Mouse (Mus musculus): ENCODE measurements at regions not wholly inside any gene's neighbourhood (a gene's known extent, or its start where the extent isn't known, plus 50 kb on each side); places are given as distances from the start of the nearest gene placed in this dataset.

DNA sequence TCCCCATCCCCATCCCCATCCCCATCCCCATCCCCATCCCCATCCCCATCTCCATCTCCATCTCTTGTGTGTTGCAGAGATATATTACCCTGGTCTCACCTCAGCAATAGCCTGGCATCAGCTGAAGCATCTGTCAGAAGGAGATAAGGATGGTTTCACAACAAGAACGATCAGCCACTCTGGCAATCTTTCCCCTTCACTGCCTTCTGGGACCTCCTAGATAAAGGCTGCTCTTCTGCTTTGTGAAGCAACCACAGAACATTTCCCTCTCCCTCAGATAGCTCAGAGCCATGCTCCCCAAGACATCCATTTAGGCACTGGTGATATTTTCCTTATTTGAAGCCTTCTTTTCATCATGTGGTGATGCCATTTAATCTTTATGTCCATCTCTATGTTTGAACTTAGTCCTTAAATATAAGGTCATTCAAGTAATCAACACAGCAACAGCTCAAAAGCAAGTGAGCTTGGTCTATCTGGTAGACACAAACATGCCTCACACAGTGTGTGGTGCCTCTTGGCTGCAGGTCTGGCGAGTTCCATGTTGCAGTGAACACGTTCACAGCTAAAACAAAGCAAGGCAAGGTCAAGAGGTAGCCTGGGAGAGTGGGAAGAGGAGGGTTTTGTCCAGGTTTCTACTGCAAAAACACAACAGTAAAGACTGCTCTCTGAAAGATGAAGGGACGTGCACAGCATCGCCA is 321.7 kb upstream of the Runx1 start:
- ATAC-seq (ENCODE audit: poor library complexity, severe bottlenecking): peak; percentile 60

DNA sequence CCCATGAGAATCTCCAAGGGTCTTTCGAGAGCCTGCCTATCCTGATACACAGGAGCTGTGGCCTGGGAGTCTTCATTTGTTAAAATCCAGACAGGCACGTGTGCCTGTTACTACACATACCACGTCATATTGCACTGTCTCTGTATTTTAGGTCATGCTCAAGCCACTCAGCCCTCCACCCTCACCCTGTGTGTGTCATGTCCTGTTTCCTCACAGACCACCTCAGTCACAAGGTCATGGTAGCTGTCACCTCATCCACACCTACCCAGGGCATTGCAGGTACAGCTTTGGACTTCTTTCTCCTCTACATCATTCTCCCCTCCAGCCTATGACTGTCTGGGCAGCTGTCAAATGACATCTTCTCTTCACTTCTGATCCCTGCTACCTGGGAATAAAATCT is 320.9 kb upstream of the Runx1 start:
- ATAC-seq (ENCODE audit: poor library complexity, severe bottlenecking): peak; percentile 53

DNA sequence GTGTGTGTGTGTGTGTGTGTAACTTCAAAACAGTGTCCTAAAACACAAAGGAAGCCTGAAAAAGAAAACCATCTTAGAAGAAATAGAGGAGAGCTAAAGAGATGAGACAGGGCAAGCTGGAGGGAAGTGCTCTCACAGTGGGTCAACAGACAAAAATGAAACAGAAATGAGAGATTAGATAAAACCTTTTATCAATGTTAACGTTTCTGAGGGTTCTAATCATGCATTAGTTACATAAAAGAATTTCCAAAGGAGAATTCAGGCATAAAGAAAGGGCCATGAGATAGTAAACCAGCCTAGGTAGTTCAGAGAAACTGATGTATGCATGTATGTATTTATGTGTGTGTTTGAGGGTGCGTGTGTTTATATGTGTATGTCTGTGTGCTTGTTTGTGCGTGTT is 319.7 kb upstream of the Runx1 start:
- ATAC-seq (ENCODE audit: poor library complexity, severe bottlenecking): no peak

DNA sequence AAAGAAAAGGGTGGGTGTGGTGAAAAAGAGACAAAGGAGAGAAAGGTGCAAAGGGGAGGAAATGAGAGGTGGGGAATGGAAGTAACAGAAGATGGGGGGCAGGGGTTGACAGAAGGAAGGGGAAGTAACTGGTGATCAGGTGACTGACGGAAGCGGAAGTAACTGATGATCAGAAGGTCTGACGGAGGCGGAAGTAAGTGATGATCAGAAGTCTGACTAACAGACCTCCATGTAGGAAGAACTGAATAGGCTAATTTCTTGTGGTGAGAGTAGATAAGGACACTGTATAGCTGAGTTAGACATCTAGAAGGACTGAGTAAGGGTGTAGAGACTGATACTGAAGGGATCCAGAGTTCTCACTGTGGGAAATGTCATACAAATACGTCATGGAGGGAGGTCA is 318.1 kb upstream of the Runx1 start:
- peak; percentile 59 for ATAC-seq (ENCODE audit: poor library complexity, severe bottlenecking)

DNA sequence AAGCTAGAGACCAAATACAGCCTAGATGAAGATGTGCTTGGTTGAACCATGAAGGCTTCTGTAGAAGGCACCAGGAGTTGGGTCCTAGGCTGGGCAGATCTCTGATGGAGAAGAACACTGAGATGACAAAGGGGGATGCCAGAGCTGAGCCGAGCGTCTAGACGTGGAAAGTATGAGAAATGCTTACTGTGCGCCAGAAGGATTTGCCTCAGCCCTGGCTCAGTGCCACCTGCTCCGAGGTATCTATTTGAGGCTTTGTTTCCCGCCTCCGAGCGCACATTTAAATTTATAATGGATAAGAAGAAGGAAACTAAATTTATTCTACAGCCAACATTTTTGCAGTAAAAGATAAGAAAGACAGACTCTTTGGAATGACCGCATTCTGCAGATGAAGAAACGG is 317.2 kb upstream of the Runx1 start:
- ATAC-seq (ENCODE audit: poor library complexity, severe bottlenecking): no peak

DNA sequence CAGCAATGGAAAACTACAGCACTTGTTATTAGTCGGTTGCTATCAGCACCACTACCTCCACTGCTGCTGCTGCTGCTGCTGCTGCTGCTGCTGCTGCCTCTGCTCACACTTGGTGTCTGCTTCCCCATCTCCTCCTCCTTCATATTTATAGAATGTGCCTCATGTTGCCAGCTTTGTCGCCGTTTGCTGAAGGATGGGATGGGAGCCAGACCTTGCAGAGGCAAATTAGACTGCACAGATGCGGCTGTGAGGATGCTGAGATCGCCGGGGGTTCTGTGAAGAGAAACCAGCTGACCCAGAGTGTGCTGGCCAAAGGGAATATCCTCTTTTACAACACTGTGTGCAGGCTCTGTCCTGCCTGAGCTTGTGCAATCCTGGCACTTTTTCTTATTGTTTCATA is 316.0 kb upstream of the Runx1 start:
- ATAC-seq (ENCODE audit: poor library complexity, severe bottlenecking): no peak

DNA sequence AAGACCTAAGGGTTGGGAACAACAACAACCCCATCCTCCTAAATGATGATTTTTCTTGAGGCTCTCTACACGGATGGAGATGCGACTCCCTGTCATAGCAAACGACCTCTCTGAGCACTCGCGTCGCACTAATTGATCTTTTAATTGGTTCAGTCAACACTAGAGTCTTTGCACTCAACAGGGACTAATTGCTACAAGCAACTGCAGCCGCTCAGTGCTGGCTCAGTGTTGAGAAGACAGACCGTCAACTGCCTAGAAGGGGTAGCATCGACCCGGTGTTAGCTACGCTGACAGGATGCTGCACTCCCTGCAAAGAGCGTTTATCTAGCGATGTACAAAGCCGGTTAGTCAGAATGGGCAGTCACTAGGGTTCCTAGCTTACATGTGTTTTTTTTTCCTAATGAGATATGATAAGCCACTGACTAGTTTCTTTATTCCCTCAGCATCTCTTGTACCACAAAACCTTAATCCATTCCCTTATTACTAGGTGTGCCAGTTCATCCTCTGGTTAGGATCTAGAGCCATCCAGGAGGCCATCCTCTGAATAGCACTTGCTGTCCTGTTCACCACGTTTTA is 314.7 kb upstream of the Runx1 start:
- no peak for ATAC-seq (ENCODE audit: poor library complexity, severe bottlenecking)

DNA sequence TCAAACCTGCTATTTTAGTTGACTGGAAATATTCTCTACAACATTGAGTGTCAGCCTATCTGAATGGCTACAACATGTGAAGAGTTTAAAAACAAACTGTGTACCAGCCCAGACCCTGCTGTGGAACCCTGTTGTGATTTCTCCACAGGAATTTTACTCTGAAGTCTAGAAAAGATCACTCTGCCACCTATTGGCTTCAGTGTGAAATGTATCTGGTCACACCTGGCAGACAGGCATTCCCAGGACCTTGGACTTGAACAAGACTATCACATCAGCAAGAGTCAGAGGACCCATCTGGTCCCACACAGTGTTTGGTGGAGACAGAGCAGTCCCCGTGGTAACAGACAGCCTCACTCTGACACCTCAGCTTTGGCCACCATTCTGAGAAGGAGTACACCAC is 311.3 kb upstream of the Runx1 start:
- ATAC-seq (ENCODE audit: poor library complexity, severe bottlenecking): no peak

DNA sequence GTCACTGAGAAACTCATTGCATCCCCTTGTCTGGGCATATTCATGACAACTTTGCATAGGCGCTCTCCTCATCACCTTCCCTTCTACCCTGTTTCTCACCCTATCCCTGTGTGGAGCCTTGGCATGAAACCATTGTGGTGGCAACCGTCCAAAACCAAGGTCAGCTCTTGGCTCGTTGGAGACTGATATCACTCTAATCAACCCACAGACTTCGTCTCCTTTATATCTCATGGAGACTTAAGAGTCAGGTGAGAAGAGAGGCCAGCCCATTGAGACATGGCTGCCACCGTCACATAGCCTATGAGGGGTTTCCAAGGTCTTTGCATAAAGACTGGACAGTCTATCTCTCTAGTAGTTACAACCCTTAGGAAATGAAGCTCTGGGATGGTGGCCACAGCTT is 305.5 kb upstream of the Runx1 start:
- no peak for ATAC-seq (ENCODE audit: poor library complexity, severe bottlenecking)

DNA sequence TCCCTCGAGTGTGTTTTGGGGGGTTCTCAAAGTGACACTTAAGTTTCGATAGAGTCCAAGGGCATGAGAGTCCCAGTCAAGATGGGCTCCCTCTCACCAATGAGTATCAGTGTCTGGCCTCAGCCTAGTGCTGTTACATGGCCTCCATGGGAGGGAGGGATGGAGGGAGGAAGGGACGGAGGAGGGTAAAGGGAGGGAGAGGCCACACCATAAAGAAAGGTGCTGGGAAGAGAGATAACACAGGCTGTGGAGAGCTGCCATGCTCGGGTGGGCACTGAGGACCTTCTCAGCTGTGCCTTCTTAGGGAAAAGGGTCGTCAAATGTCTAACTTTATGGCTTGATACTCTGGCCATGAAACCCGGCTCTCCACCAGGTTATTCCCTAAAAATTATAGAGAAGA is 304.7 kb upstream of the Runx1 start:
- ATAC-seq (ENCODE audit: poor library complexity, severe bottlenecking): no peak

DNA sequence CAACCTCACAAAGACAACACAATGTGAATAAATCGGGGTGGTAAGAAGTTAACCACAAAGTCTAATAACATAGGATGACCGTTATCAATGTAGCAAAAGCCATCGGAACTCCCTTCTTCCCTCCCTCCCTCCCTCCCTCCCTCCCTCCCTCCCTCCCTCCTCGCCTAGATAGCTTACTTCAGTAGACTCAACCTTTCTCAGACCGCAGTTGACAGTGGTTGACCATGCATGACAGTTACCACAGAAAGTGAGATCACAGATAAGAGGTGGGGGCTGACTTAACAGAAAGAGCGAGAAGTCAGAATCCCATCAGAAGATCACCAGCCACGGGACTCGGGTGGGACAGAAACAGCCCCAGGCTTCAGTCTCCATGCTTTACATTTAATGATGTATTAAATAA is 297.8 kb upstream of the Runx1 start:
- ATAC-seq (ENCODE audit: poor library complexity, severe bottlenecking): peak; percentile 30

DNA sequence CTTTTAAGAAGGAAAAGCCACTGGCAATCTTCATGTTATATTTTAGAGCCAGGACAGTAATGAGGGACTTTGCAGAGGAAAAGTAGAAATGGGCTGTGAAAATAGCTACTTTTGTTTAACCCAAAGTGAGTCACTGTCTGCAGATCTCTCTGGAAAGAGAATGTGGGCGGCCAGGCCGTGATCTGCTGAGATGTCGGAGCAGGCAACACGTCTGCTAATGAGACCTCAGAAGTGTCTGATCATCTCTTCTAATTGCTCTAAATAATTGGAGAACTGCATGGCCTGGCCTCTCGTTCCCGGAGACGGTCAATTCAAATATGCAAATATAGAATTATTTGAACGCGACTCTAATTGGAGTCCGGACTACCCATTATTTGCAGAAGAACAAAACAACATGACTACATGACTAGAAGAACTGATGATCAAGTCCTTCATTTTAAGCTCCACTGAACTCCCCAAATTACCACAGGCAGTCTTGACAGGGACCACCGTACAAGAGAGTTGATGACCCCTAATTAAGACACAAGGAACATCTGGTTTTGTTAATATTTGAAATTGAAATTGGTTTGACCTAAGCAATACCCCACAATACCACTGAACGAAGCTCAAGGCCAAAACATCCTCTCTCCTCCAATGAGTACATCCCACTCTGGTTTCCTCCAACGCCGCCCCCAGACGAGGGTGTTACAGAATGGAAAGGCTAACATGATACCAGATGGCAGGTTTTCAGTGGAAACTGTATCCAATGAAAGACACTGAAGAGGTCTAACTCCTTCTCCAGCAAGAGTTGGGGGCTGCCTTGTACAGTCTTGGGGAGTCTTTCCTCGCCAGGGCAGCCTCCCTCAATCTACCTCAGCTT is 290.4 kb upstream of the Runx1 start:
- ATAC-seq (ENCODE audit: poor library complexity, severe bottlenecking): no peak

DNA sequence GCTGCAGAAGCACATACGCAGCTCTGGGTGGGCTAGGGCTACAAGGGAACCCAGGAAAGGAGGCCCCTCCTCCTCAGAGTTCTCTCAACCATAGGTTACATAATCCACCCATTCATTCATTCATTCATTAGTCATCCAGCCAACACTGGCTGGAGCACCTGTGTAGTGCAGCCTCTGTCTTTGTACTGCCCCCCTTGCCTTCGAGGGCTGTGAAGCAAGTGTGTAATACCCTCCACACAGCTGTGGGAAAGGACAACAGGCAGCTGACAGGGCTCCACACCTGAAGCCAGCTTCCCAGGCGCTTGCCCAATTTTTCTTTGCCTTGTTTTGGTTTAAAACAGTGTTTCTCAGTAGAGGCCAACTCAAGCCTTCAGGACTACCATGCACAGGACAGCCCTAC is 285.0 kb upstream of the Runx1 start:
- ATAC-seq (ENCODE audit: poor library complexity, severe bottlenecking): no peak

DNA sequence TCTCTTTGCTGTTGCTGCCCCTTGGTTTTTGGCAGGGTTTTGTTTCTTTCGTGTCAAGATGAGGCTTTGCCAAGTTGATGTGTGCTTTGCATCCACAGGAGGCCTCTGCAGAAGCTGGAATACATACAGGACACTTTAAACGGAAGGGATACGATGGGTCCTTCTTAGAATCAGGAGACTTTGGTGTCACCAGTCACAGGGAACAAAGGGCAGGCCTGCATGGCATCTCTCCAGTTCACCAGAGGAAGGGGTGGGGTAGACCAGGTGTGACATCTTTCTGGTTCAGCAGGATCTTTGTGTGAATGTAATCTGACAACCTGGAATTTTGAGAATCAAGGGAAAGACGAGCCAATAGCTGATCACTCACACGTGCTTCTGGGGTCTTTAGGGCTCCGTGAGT is 284.5 kb upstream of the Runx1 start:
- ATAC-seq (ENCODE audit: poor library complexity, severe bottlenecking): no peak

DNA sequence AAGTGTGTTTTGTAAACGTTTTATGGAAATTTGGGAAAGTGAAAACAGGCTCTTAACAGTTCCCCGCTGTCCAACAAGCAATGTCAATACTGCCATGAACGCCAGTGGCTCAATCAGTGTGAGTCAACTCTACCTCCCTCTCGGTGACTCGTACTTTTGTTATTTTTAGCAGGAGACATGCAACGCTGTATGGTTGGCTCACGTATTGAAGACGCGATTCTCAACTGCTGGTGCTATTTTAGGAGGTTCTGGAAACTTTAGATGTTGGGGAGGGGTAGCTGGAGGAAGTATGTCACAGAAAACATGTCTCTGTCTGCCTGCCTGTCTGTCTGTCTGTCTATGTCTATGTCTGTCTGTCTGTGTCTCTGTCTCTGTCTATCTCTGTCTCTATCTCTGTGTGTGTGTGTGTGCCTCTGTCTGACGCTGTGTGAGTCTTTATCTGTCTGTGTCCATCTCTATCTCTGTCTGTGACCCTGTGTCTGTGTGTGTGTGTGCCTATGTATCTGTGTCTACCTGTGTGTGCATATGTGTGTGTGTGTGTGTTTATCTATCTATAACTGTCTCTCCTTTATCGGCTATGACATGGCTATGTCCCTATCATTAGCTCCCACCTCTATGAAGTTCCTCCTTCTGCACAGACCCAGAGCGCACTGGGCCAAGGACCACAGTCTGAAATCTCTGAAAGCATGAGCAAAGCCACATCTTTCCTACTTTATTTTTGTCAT is 283.9 kb upstream of the Runx1 start:
- no peak for ATAC-seq (ENCODE audit: poor library complexity, severe bottlenecking)

DNA sequence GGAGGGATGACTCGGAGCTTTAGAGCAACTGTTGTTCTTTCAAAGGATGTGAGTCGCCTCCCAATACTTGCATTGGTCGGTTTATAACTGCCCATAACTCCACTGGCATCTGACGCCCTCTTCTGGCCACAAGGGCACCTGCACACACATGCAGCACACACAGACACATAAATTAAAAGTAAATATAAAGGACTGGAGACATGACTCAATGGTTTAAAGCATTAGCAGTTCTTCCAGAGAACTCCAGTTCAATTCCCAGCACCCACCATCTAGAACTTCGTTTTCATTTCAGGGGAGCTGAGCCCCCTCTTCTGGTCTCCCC is 281.5 kb upstream of the Runx1 start:
- ATAC-seq (ENCODE audit: poor library complexity, severe bottlenecking): no peak

DNA sequence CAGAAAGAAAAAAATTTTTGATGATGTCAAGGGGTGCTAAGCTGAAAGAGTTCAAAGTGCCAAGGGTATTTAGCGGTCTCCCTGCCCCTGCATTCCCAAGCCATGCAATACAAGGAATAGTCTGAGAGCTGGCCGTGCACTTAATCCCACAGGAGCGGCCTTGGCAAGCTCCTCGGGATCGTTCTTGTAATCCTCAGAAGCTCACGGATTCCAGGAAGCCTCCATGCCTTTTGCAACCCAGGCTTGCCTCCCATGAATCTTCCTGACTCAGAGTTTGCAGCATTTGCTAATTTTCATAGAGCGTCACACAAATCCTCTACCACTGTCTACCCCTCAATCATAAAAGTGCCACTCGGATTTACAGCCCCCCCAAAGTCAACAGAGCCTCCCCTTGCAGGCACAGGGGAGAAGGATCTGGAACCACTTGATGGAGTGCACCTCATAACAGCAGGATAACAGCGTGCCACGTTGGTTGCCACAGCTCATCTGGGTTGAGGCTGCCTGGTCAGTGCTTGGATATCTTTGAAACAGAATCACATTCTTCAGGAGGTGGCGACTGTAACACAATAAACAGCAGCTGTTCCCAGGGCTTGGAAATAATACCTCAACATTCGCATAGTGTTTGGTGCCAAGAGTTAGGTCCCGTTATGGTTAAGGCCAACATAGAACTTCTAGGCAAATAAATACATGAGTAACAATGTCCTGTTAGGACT is 281.0 kb upstream of the Runx1 start:
- no peak for ATAC-seq (ENCODE audit: poor library complexity, severe bottlenecking)

DNA sequence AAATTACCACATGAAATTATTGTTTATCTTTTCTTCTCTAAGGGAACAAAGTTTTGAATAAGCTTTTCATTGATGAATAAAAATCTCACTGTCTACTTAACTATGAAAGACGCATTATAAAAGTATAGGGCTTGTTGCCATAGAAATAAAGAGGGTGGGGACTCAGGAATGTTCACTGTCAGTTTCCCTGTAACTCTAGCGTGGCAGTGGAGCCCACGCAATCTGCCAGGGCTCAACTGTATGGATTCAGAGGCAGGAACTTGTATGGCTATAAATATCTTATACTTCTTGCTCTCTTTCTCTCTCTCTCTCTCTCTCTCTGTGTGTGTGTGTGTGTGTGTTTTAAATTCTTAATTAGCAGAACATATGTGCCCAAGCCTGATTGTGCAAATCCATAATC is 276.2 kb upstream of the Runx1 start:
- no peak for ATAC-seq (ENCODE audit: poor library complexity, severe bottlenecking)

DNA sequence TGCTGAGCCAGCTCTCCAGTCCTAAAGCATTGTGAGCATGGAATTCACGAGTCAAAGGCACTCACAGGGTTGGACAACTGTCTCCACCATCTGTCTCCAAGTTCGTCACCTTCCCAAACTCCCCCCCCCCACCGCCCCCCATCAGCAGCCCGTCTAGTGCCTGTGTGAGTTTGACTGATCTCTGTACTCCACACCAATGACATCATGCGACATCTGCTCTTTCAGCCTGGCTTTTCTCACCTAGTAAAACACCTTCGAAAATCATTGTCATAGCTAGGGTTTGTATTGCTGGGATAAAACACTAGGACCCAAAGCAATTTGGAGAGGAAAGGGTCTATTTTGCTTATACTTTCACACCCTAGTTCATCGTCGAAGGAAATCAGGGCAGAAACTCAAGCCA is 272.1 kb upstream of the Runx1 start:
- ATAC-seq (ENCODE audit: poor library complexity, severe bottlenecking): no peak

DNA sequence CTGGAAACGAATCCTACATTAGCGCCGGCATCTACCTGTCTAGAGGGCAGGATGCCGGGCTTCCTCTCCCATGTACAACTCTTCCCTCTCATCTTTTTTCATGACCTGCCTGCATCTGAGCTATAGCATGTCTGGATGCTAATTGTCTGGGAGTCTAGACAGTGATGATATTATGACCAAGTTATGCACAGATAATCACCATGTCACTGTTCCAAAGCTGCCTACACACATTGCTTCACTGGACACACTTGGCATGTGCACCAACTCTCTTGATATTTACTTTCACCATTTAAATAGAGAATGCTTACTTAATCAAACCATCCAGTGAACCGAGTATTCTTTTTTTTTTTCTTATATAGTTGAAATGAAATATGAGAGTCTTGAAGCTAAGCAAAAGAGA is 270.2 kb upstream of the Runx1 start:
- ATAC-seq (ENCODE audit: poor library complexity, severe bottlenecking): no peak

DNA sequence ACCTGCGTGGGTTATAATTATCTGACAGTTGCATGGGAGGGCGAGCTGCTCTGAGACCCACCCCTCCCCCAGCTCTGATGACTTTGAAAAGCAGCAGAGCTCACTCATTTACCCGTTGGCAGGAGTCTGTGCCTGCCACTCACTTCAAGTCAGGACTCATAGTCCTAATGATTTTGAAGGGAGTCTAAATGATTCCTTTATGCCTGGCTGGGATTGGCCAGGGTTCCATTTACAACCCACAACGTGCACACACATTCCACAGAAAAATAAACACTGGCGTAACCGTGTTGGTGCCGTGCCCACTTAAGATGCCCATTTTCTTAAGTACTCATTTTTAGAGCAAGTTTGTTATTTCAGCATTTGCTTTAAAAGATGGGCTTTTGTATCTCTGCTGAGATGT is 266.8 kb upstream of the Runx1 start:
- no peak for ATAC-seq (ENCODE audit: poor library complexity, severe bottlenecking)
